In genomic region chr8:88792691-88793323, GRCm38 (mm10) we compare ENCODE assay signal across 10 mouse cellular contexts.
DNase-seq lines count a peak whose midpoint lies in the region; ATAC-seq lines count a peak whose summit lies in the region.
"Had no signal": no experiment of that assay in that cellular context is flagged by ENCODE, and none has a peak within 500 bp of the region (broad histone marks: within the 10 kb centered on the region; RNA-seq: fewer than 3 reads in every experiment).

No protein-coding gene starts in this region.

- no peaks in the 10 kb centered on the region for H3K36me3 ChIP-seq in kidney, embryonic 15.5 days
- no peaks in the 10 kb centered on the region for H3K36me3 ChIP-seq in hindbrain, embryonic 12.5 days
- H3K36me3 ChIP-seq: lung, embryonic 15.5 days had no signal

- H3K4me3 ChIP-seq in kidney, embryonic 15.5 days (replicated peaks), result no peak overlapping the region
- no peak overlapping the region for H3K4me3 ChIP-seq in hindbrain, embryonic 12.5 days
- H3K4me3 ChIP-seq: lung, embryonic 15.5 days had no signal

- WGBS in kidney, embryonic 15.5 days, result 64% methylated on average over 8 of the region's 8 CpGs
- WGBS in hindbrain, embryonic 12.5 days, result 68% methylated on average over 8 of the region's 8 CpGs

- no peak for ATAC-seq in kidney, embryonic 15.5 days (replicated peaks; ENCODE audit: low FRiP score)
- no peak for ATAC-seq in hindbrain, embryonic 12.5 days (ENCODE audit: low FRiP score)
- ATAC-seq in monocyte, adult 5-6 weeks (replicated peaks; ENCODE audit: insufficient number of reproducible peaks, low FRiP score, low TSS enrichment, poor library complexity, severe bottlenecking), result no peak

- no peak overlapping the region for H3K27ac ChIP-seq in kidney, embryonic 15.5 days
- no peak overlapping the region for H3K27ac ChIP-seq in hindbrain, embryonic 12.5 days
- H3K27ac ChIP-seq: lung, embryonic 15.5 days had no signal

- no peak overlapping the region for H3K9ac ChIP-seq in kidney, embryonic 15.5 days
- H3K9ac ChIP-seq in hindbrain, embryonic 12.5 days, result no peak overlapping the region
- H3K9ac ChIP-seq: lung, embryonic 15.5 days had no signal

- peak; percentile 39 to 52 for DNase-seq in kidney, adult 8-10 months
- peak; percentile 11 for DNase-seq in MN1 (ENCODE audit: low spot score)
- DNase-seq in adrenal gland, postnatal 25 days, result peak; percentile 42
- DNase-seq in left cerebral cortex, adult 9 months (ENCODE audit: low spot score in 2 of 2), result peak; percentile 65 to 70
- no peak for DNase-seq in cerebellum, adult 11 months
- DNase-seq: thymus, postnatal 4 days had no signal

- H3K9me3 ChIP-seq in kidney, embryonic 15.5 days (replicated peaks), result no peaks in the 10 kb centered on the region
- no peaks in the 10 kb centered on the region for H3K9me3 ChIP-seq in hindbrain, embryonic 12.5 days (replicated peaks)
- H3K9me3 ChIP-seq: lung, embryonic 15.5 days had no signal

- H3K27me3 ChIP-seq in kidney, embryonic 15.5 days, result no peaks in the 10 kb centered on the region
- H3K27me3 ChIP-seq in hindbrain, embryonic 12.5 days, result no peaks in the 10 kb centered on the region; the same call in 1 of the 2 replicates
- H3K27me3 ChIP-seq: lung, embryonic 15.5 days had no signal

- H3K4me1 ChIP-seq in kidney, embryonic 15.5 days, result no peaks in the 10 kb centered on the region
- H3K4me1 ChIP-seq in hindbrain, embryonic 12.5 days, result peaks cover 26% of the 10 kb centered on the region
- H3K4me1 ChIP-seq: lung, embryonic 15.5 days had no signal

- H3K4me2 ChIP-seq in kidney, embryonic 15.5 days, result no peak overlapping the region
- no peak overlapping the region for H3K4me2 ChIP-seq in hindbrain, embryonic 12.5 days (replicated peaks)
- H3K4me2 ChIP-seq: lung, embryonic 15.5 days had no signal
